Mouse (Mus musculus) bone marrow macrophage, adult 2 months (primary cell): ENCODE data around the gene Gm10057. TPM values are rescaled to one million over a fixed set of nuclear protein-coding genes. Genes with fewer than 3 reads are reported as not detected.
"Not testable (repeated sequence)": the region's sequence is repeated elsewhere in the genome, so short reads cannot be mapped to it uniquely, and the experiment has no call there.

Source experiments
- H3K27ac ChIP-seq: 2 replicates; pipeline ENCODE4 v1.5.1; 2012; ENCODE audit warnings: low read depth, low read length; ENCODE audit not compliant: insufficient read depth
- H3K4me1 ChIP-seq: 2 replicates; pipeline ENCODE4 v1.6.1; 2012; ENCODE audit warnings: low read length; ENCODE audit not compliant: control insufficient read depth, insufficient read depth
- H3K4me3 ChIP-seq: 2 replicates; pipeline ENCODE4 v1.5.1; 2012; ENCODE audit warnings: mild to moderate bottlenecking, low read length, moderate library complexity; ENCODE audit not compliant: insufficient read depth
- polyA plus RNA-seq: library from polyadenylated mRNA; stranded (reverse); fragments of >200 nt; gene quantifications from 2 replicates; pipeline ENCODE4 v1.2.4, GENCODE M21; 2012; ENCODE audit not compliant: missing spikeins, insufficient read depth, insufficient read length

Gene Gm10057
- not detected in 2 replicates for polyA plus RNA-seq

GRCm38 (mm10) chrX:154054939-154055338 lies at the start of gene Gm10057:
Gene Gm10057, minus strand, starts transcription at chrX:154055039.
- H3K27ac ChIP-seq, H3K4me3 ChIP-seq: not testable (repeated sequence)

GRCm38 (mm10) chrX:154033727-154034126 lies 21.1 kb downstream of the Gm10057 start, which contains the start of gene 4921511M17Rik:
Gene 4921511M17Rik, minus strand, starts transcription at chrX:154033827.
- not testable (repeated sequence) for H3K27ac ChIP-seq, H3K4me3 ChIP-seq, H3K4me1 ChIP-seq

More at GRCm38 (mm10) chrX:154054939-154055338, at the start of gene Gm10057:
- H3K4me1 ChIP-seq, result not testable (repeated sequence)

- H3K4me3 ChIP-seq, H3K27ac ChIP-seq, H3K4me1 ChIP-seq: not testable (repeated sequence)
These were observed 42.3 kb downstream of the Gm10057 start, which contains the start of gene Samt1 for GRCm38 (mm10) chrX:154012540-154012939. Gene Samt1, minus strand, starts transcription at chrX:154012640.

Other genes with a start within 250 kb of the Gm10057 start
- gene Spin2c, start 222.8 kb downstream of the Gm10057 start, polyA plus RNA-seq, result not detected in 2 replicates
- not detected in 2 replicates for gene Samt1, start 42.4 kb downstream of the Gm10057 start, polyA plus RNA-seq
- not detected in 2 replicates for gene 4921511M17Rik, start 21.2 kb downstream of the Gm10057 start, polyA plus RNA-seq
- not detected in 2 replicates for gene Gm15140, start 65.6 kb upstream of the Gm10057 start, polyA plus RNA-seq